Mouse (Mus musculus): ENCODE data around the gene Fam76b. TPM values are rescaled to one million over a fixed set of nuclear protein-coding genes. Genes with fewer than 3 reads are reported as not detected.
A peak's percentile ranks its signal among the peaks of the same experiment; 100 is the strongest.

The Fam76b gene
- polyA plus RNA-seq, 1 experiment, result 8.5 TPM

DNA sequence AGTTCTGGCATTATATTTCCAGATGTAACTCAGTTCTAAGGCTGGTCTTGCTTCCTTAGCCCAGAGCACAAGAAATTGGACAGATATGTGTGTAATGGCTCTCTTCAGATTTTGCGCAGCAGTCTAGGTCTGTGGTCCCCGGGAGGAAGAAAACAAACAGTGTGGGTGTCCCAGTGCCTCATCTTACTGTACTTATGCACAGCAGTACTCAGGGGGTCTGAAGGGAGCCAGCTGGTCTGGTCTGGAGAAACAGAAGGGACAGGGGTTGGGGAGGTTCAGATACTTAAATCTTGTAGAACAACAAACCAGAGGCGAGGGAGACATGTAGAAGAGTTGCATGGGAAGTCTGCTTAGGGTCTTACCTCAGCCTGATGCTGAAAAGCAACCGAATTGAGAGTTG, 29.3 kb downstream of the Fam76b start:
- no peak overlapping the region for H3K4me3 ChIP-seq (ENCODE audit: extremely low read depth, insufficient read depth, insufficient read length)
- DNase-seq (ENCODE audit: low read depth in 1 of 2, low spot score in 2 of 2), result no peak
- WGBS, result 80% methylated on average over 4 of the region's 4 CpGs
- H3K27ac ChIP-seq (ENCODE audit: insufficient read depth, low read length), result no peak overlapping the region
- TF ChIP-seq POLR2A (IDR thresholded peaks at IDR 0.05; ENCODE audit: low read depth, low read length), result no peak
- TF ChIP-seq CTCF (IDR thresholded peaks at IDR 0.05; ENCODE audit: extremely low read depth, insufficient read depth, insufficient read length, insufficient replicate concordance), result no peak
- H3K4me1 ChIP-seq (ENCODE audit: control insufficient read depth, insufficient read depth, insufficient read length), result no peaks in the 10 kb centered on the region
- no peaks in the 10 kb centered on the region for H3K36me3 ChIP-seq (ENCODE audit: control insufficient read depth, insufficient read depth, low read length)
- H3K27me3 ChIP-seq (ENCODE audit: control insufficient read depth, insufficient read depth, low read length), result no peaks in the 10 kb centered on the region

DNA sequence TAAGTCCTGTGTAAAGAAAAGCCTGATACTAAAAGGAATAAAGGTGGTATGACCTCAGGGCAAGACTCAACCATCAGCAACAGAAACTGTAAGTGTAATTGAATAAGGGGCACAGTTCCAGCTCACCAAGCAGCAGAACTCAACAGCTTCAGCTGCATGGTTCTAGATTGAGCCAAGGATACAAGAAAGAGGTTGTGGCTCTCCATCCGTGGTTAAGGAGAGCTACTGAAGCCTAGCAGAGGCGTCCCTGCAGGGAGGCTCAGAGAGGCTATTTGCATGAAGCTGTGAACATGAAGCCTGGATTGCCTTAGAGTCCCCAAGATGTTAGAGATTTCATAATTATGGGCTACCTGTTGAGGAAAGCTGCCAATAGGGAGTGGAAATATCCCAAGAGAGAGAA, 40.1 kb downstream of the Fam76b start:
- Histone ChIP-seq H3K27ac (ENCODE audit: insufficient read depth, low read length) (no peak overlapping the region), H3K4me3 (ENCODE audit: extremely low read depth, insufficient read depth, insufficient read length) (no peak overlapping the region), H3K27me3 (ENCODE audit: control insufficient read depth, insufficient read depth, low read length) (0 out of 2 replicates have a peak, but pooled peaks cover 2% of the 10 kb centered on the region), H3K36me3 (ENCODE audit: control insufficient read depth, insufficient read depth, low read length) (no peaks in the 10 kb centered on the region), H3K4me1 (ENCODE audit: control insufficient read depth, insufficient read depth, insufficient read length) (no peaks in the 10 kb centered on the region)
- TF ChIP-seq CTCF (IDR thresholded peaks at IDR 0.05; ENCODE audit: extremely low read depth, insufficient read depth, insufficient read length, insufficient replicate concordance), result no peak
- TF ChIP-seq POLR2A (IDR thresholded peaks at IDR 0.05; ENCODE audit: low read depth, low read length), result no peak
- DNase-seq (ENCODE audit: low read depth in 1 of 2, low spot score in 2 of 2), result no peak
- WGBS, result 35% methylated on average over 2 of the region's 2 CpGs

DNA sequence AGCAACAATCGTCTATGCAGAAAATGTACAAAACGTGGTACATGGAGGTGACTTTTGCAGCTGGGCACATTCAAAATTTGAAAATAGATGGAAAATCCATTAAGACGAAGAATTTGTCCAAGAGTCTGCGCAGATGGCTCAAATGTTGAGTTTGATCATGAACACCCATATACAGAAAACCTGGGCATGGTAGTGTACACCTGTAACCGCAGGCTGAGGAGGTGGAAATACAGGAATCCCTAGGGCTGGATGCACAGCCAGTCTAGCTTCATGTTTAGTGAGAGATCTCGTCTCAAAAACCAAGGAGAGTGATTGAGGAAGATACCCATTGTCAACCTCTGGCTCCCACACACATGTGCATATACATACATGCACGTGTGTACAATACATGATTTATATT, 44.1 kb downstream of the Fam76b start:
- Histone ChIP-seq H3K36me3 (ENCODE audit: control insufficient read depth, insufficient read depth, low read length) (no peaks in the 10 kb centered on the region), H3K27ac (ENCODE audit: insufficient read depth, low read length) (no peak overlapping the region), H3K27me3 (ENCODE audit: control insufficient read depth, insufficient read depth, low read length) (0 out of 2 replicates have a peak, but pooled peaks cover 2% of the 10 kb centered on the region), H3K4me1 (ENCODE audit: control insufficient read depth, insufficient read depth, insufficient read length) (no peaks in the 10 kb centered on the region), H3K4me3 (ENCODE audit: extremely low read depth, insufficient read depth, insufficient read length) (no peak overlapping the region)
- TF ChIP-seq POLR2A (IDR thresholded peaks at IDR 0.05; ENCODE audit: low read depth, low read length) (no peak), CTCF (IDR thresholded peaks at IDR 0.05; ENCODE audit: extremely low read depth, insufficient read depth, insufficient read length, insufficient replicate concordance) (no peak)
- 82% methylated on average over 7 of the region's 7 CpGs for WGBS
- no peak for DNase-seq (ENCODE audit: low read depth in 1 of 2, low spot score in 2 of 2)

DNA sequence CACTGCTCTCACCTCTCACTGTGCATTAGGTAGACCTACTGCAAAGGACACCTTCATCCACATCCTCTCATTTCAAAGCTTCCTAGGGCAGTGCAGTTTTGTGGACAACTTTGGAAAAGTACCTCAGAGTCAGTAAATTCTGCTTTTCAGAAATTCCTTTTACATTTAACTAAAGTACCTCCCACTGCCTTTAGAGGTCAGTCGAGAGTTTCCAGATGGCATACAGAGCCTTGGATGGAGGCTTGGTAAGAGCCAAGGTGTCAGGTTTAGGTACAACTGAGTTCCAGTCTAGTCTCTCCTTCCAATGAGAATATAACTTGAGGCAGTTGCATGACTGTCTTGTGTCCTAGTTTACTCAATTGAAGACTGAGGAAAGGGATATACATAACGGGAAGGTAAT, 46.8 kb downstream of the Fam76b start:
- no peak for DNase-seq (ENCODE audit: low read depth in 1 of 2, low spot score in 2 of 2)
- TF ChIP-seq POLR2A (IDR thresholded peaks at IDR 0.05; ENCODE audit: low read depth, low read length) (no peak), CTCF (IDR thresholded peaks at IDR 0.05; ENCODE audit: extremely low read depth, insufficient read depth, insufficient read length, insufficient replicate concordance) (peak; percentile 16; the same call in 1 of the 2 replicates)
- Histone ChIP-seq H3K36me3 (ENCODE audit: control insufficient read depth, insufficient read depth, low read length) (no peaks in the 10 kb centered on the region), H3K27ac (ENCODE audit: insufficient read depth, low read length) (no peak overlapping the region), H3K4me3 (ENCODE audit: extremely low read depth, insufficient read depth, insufficient read length) (no peak overlapping the region), H3K27me3 (ENCODE audit: control insufficient read depth, insufficient read depth, low read length) (0 out of 2 replicates have a peak, but pooled peaks cover 2% of the 10 kb centered on the region), H3K4me1 (ENCODE audit: control insufficient read depth, insufficient read depth, insufficient read length) (no peaks in the 10 kb centered on the region)
- WGBS, result 42% methylated on average over 2 of the region's 2 CpGs

DNA sequence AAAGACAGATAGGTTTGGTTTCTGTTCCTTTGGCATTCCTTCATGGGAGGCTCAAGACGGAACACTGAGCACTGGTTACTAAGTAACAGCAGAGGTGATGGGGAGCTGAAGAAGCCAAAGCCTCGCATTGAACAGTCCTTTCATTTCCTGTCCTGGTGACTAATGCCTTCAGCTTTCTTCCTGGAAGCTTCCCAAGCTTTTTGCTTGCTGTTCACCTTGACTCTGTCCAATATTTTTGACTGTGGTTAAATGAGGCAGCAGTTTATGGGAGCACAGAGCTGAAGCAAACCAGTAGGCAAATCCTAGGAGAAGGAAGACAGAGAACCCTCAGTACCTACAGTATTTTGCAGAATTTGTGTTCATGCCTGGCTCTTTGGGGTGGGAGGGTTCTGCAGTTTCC, 47.8 kb downstream of the Fam76b start:
- H3K4me3 ChIP-seq (ENCODE audit: extremely low read depth, insufficient read depth, insufficient read length), result no peak overlapping the region
- WGBS, result 56% methylated on average over 2 of the region's 2 CpGs
- no peaks in the 10 kb centered on the region for H3K36me3 ChIP-seq (ENCODE audit: control insufficient read depth, insufficient read depth, low read length)
- 0 out of 2 replicates have a peak, but pooled peaks cover 2% of the 10 kb centered on the region for H3K27me3 ChIP-seq (ENCODE audit: control insufficient read depth, insufficient read depth, low read length)
- H3K27ac ChIP-seq (ENCODE audit: insufficient read depth, low read length), result no peak overlapping the region
- H3K4me1 ChIP-seq (ENCODE audit: control insufficient read depth, insufficient read depth, insufficient read length), result no peaks in the 10 kb centered on the region
- no peak for DNase-seq (ENCODE audit: low read depth in 1 of 2, low spot score in 2 of 2)
- TF ChIP-seq CTCF (IDR thresholded peaks at IDR 0.05; ENCODE audit: extremely low read depth, insufficient read depth, insufficient read length, insufficient replicate concordance) (no peak), POLR2A (IDR thresholded peaks at IDR 0.05; ENCODE audit: low read depth, low read length) (no peak)

DNA sequence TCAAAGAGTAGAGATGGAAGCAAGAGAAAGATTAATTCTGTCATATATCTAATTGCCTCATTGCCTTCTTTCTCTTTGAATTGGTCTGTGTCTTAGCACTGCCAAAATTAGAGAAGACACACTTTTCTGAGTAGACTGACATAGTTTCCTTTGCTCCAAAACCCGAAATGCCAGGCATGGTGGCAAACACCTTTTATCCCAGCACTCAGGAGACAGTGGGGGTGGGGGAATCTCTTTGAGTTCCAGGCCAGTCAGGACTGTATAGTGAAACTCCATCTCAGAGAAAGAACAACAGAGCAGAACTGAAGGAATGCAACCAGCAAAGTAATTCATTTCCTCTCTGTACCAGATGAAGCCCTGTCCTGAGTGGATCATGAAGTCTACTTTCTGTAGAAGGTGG, 53.2 kb downstream of the Fam76b start:
- no peaks in the 10 kb centered on the region for H3K4me1 ChIP-seq (ENCODE audit: control insufficient read depth, insufficient read depth, insufficient read length)
- no peak overlapping the region for H3K4me3 ChIP-seq (ENCODE audit: extremely low read depth, insufficient read depth, insufficient read length)
- 77% methylated on average over 1 of the region's 1 CpGs for WGBS
- H3K36me3 ChIP-seq (ENCODE audit: control insufficient read depth, insufficient read depth, low read length), result no peaks in the 10 kb centered on the region
- H3K27ac ChIP-seq (ENCODE audit: insufficient read depth, low read length), result no peak overlapping the region
- TF ChIP-seq CTCF (IDR thresholded peaks at IDR 0.05; ENCODE audit: extremely low read depth, insufficient read depth, insufficient read length, insufficient replicate concordance), result no peak
- TF ChIP-seq POLR2A (IDR thresholded peaks at IDR 0.05; ENCODE audit: low read depth, low read length), result no peak
- H3K27me3 ChIP-seq (ENCODE audit: control insufficient read depth, insufficient read depth, low read length), result no peaks in the 10 kb centered on the region
- DNase-seq (ENCODE audit: low read depth in 1 of 2, low spot score in 2 of 2), result no peak

DNA sequence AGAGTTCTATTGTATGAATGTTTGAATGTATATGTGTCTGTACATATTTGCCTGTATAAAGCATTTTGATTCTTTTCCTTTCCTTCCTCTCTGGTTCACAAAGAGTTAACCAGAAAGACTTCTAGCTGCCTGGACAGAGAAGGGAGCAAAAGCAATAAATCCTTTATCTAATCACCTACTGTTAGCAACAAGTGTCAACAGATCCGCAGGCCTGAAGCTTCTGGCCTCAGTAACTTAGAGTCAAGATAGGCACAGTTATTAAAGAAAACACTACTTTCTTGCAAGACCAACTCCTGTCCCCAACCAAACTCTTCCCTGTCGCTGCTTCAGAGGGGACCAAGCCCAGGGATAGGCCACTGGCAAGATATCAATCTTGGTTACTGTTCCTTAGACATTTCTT, 55.0 kb downstream of the Fam76b start:
- Histone ChIP-seq H3K4me3 (ENCODE audit: extremely low read depth, insufficient read depth, insufficient read length) (no peak overlapping the region), H3K36me3 (ENCODE audit: control insufficient read depth, insufficient read depth, low read length) (no peaks in the 10 kb centered on the region), H3K4me1 (ENCODE audit: control insufficient read depth, insufficient read depth, insufficient read length) (no peaks in the 10 kb centered on the region), H3K27ac (ENCODE audit: insufficient read depth, low read length) (no peak overlapping the region), H3K27me3 (ENCODE audit: control insufficient read depth, insufficient read depth, low read length) (no peaks in the 10 kb centered on the region)
- no peak for DNase-seq (ENCODE audit: low read depth in 1 of 2, low spot score in 2 of 2)
- WGBS, result 65% methylated on average over 2 of the region's 2 CpGs
- TF ChIP-seq POLR2A (IDR thresholded peaks at IDR 0.05; ENCODE audit: low read depth, low read length) (no peak), CTCF (IDR thresholded peaks at IDR 0.05; ENCODE audit: extremely low read depth, insufficient read depth, insufficient read length, insufficient replicate concordance) (no peak)
